Mouse (Mus musculus) spleen, adult 2 months (tissue): ENCODE results near the gene Ccno.

Experiments
- CTCF ChIP-seq: fragments of 200-500 bp; IDR thresholded peaks from 2 replicates; pipeline ENCODE4 v1.5.1; 2011; ENCODE audit warnings: mild to moderate bottlenecking, inconsistent platforms; ENCODE audit not compliant: insufficient read depth, insufficient read length, insufficient replicate concordance; ENCODE audit errors: extremely low read depth
- POLR2A ChIP-seq: fragments of 200-500 bp; IDR thresholded peaks from 2 replicates; pipeline ENCODE4 v1.6.1; 2011; ENCODE audit warnings: low read depth, low read length, inconsistent platforms

GRCm38 (mm10) chr13:112986451-112986950, 1.1 kb upstream of the Ccno start:
- TF ChIP-seq POLR2A (no peak), CTCF (no peak)
